In the genomic region with DNA sequence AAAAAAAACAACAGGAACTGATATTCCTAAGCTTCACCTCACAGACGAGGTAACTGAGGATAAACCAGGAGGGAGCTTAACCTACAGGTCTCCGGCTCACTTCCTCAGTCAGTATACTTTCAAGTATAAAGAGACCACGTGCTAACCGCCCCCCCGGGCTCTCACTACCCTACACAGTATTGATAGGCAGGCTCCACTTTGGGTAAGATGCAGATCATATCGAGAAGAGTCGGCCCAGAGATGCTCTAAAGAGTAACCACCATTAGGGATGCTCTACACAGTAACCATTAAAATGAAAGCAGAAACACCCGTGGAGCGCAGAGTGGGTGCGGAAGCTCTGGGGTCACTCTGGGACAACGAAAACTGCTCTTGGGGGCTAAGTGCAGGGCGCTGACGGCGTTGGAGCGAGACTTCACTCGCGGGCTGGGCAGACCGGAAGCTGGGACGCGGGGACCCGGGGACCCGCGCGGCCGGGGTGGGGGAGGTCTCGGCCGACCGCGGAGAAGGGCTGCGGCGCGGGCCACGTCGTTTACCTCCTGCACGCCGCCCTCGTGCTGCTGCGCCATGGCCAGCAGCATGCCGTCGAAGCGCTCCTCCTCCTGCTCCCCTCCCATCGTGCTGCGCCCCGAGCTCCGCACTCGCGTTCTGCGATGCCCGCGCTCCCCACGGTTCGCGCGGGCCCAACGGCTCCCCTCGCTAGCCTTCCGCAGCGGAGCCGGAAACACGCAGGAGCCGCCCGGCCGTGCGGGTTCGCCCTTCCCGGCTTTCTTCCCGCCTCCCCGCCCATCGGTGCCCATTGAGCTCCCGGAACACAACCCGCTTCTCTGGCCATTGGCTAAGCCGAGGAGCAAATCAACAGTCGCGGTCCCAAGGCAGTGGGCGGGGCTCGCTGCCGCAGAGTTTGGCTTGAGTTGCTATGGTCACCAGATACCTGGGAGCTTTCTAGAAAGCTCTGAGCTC, we compare ENCODE assay signal across 8 mouse cellular contexts. TPM values are rescaled to one million over a fixed set of nuclear protein-coding genes. Genes with fewer than 3 reads are reported as not detected.
A peak's percentile ranks its signal among the peaks of the same experiment; 100 is the strongest.
DNase-seq lines count a peak whose midpoint lies in the region; ATAC-seq lines count a peak whose summit lies in the region.

A gene (minus strand): TSS at position 725 of the 960 bp plus-strand sequence.

- H3K36me3 ChIP-seq in hindbrain, embryonic 12.5 days, result peaks cover 19% of the 10 kb centered on the region

- H3K27me3 ChIP-seq in hindbrain, embryonic 12.5 days, result no peaks in the 10 kb centered on the region

- peak within 1 kb of the TSS; percentile 94 for H3K4me3 ChIP-seq in hindbrain, embryonic 12.5 days

- peaks cover 14% of the 10 kb centered on the region for H3K4me1 ChIP-seq in hindbrain, embryonic 12.5 days

- H3K4me2 ChIP-seq in hindbrain, embryonic 12.5 days (replicated peaks), result peak within 1 kb of the TSS; percentile 89

- H3K9me3 ChIP-seq in hindbrain, embryonic 12.5 days (replicated peaks), result no peaks in the 10 kb centered on the region

- peak within 1 kb of the TSS; percentile 72 for H3K27ac ChIP-seq in hindbrain, embryonic 12.5 days

- peak; percentile 98 for ATAC-seq in hindbrain, embryonic 12.5 days (ENCODE audit: low FRiP score)

- peak within 1 kb of the TSS; percentile 88 for H3K9ac ChIP-seq in hindbrain, embryonic 12.5 days

- under 1% methylated on average over 73 of the region's 77 CpGs for WGBS in hindbrain, embryonic 12.5 days

- DNase-seq in NIH3T3 (ENCODE audit: low read depth), result peak; percentile 96
- DNase-seq in cerebellum, postnatal 10 days, result peak; percentile 97 to 98
- peak; percentile 91 to 95 for DNase-seq in frontal cortex, postnatal 10 days (ENCODE audit: low spot score in 2 of 2)
- peak; percentile 93 to 97 for DNase-seq in layer of hippocampus, postnatal 14 days (ENCODE audit: low spot score in 2 of 2)
- DNase-seq in lung, postnatal 14 days, result peak; percentile 95
- DNase-seq in retina, adult 2 months (ENCODE audit: low read depth, low spot score), result peak; percentile 88
- peak; percentile 93 to 96 for DNase-seq in thymus, postnatal 36 days

RNA-seq across cellular contexts. Expression of the gene that starts here (rescaled TPM):
- polyA plus RNA-seq in hindbrain, embryonic 12.5 days (2016; fragmentation: Nextera tagmentation; extraction: Ambion mirVana), result 326 and 340 TPM in 2 replicates
- 100 to 1,000 TPM; 101 to 113 TPM for total RNA-seq in layer of hippocampus, postnatal 14 days (2021)

Comparison
In these comparisons a context has a peak if more than half of its experiments do, and no peak if none do; other contexts are left out.
1. Peak in every context shown above with its lines: DNase-seq, ATAC-seq, H3K4me3 ChIP-seq and H3K27ac ChIP-seq.